Mouse (Mus musculus) forebrain, embryonic 15.5 days (tissue): ENCODE results near the gene Tor4a. TPM values are rescaled to one million over a fixed set of nuclear protein-coding genes. Genes with fewer than 3 reads are reported as not detected.

Source experiments
- ATAC-seq: fragments of 200-750 bp; cut with Nextera tagmentation; replicated peaks from 2 replicates; pipeline ENCODE4 v1.8.0; 2017; ENCODE audit warnings: mild to moderate bottlenecking, moderate TSS enrichment, moderate library complexity
- H3K27ac ChIP-seq: fragments of 300-500 bp; sonication (generic); replicated peaks from 2 replicates; pipeline ENCODE4 v1.5.1; 2015; ENCODE audit warnings: mild to moderate bottlenecking, inconsistent platforms
- H3K27me3 ChIP-seq: fragments of 300-500 bp; sonication (generic); 2 replicates; pipeline ENCODE4 v1.6.1; 2015; ENCODE audit warnings: inconsistent platforms
- H3K36me3 ChIP-seq: fragments of 300-500 bp; sonication (generic); 2 replicates; pipeline ENCODE4 v1.6.1; 2015; ENCODE audit warnings: mild to moderate bottlenecking, inconsistent platforms
- H3K4me1 ChIP-seq: fragments of 300-500 bp; sonication (generic); 2 replicates; pipeline ENCODE4 v1.6.1; 2015; ENCODE audit warnings: inconsistent platforms
- H3K4me2 ChIP-seq: fragments of 300-500 bp; sonication (generic); replicated peaks from 2 replicates; pipeline ENCODE4 v1.6.1; 2015; ENCODE audit warnings: mild to moderate bottlenecking, inconsistent platforms
- H3K4me3 ChIP-seq: fragments of 300-500 bp; sonication (generic); 2 replicates; pipeline ENCODE4 v1.5.1; 2015; ENCODE audit warnings: mild to moderate bottlenecking, inconsistent platforms
- H3K9ac ChIP-seq: fragments of 300-500 bp; sonication (generic); replicated peaks from 2 replicates; pipeline ENCODE4 v1.6.1; 2015; ENCODE audit warnings: mild to moderate bottlenecking, inconsistent platforms
- H3K9me3 ChIP-seq: fragments of 300-500 bp; sonication (generic); 2 replicates; pipeline ENCODE4 v1.6.1; 2016; ENCODE audit warnings: inconsistent platforms
- WGBS: fragments of 180-500 bp; shearing (Covaris S2); methylation state at CpG from one replicate; pipeline ENCODE4 v1.1.7; 2015; ENCODE audit warnings: mixed read lengths; 5-methylcytosine and 5-hydroxymethylcytosine counted together
- polyA plus RNA-seq: library from polyadenylated mRNA; unstranded; fragments of >200 nt; fragmentation: Nextera tagmentation; extraction: Ambion mirVana; gene quantifications from 2 replicates; pipeline ENCODE4 v1.2.1, GENCODE M21; 2015

Gene Tor4a
- polyA plus RNA-seq, 1 experiment from 2014 or later = 1.3 TPM

DNA sequence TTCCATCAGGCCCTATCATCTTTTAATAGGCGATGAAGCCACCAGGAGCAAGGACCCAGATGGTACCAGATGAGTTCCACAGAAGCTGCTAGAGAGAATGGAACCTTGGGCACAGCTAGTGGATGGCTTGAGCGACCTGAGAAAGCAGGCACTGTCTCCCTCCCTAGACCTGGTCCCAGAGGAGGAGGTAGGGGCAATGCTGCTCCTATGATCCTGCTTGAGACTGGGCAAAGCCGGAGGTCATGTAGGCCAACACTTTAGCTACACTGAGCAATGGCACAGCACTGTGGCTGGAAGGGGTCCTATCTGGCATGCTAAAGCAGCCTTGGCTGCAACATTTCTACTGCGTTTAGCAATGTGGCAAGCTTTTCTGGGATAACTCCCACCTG lies 21.0 kb downstream of the Tor4a start:
- Histone ChIP-seq H3K27me3 (no peaks in the 10 kb centered on the region), H3K9ac (no peak overlapping the region), H3K4me1 (peaks cover 51% of the 10 kb centered on the region), H3K36me3 (no peaks in the 10 kb centered on the region), H3K27ac (no peak overlapping the region), H3K4me2 (no peak overlapping the region), H3K9me3 (no peaks in the 10 kb centered on the region), H3K4me3 (no peak overlapping the region)
- WGBS = 79% methylated on average over 4 of the region's 4 CpGs
- ATAC-seq = no peak

DNA sequence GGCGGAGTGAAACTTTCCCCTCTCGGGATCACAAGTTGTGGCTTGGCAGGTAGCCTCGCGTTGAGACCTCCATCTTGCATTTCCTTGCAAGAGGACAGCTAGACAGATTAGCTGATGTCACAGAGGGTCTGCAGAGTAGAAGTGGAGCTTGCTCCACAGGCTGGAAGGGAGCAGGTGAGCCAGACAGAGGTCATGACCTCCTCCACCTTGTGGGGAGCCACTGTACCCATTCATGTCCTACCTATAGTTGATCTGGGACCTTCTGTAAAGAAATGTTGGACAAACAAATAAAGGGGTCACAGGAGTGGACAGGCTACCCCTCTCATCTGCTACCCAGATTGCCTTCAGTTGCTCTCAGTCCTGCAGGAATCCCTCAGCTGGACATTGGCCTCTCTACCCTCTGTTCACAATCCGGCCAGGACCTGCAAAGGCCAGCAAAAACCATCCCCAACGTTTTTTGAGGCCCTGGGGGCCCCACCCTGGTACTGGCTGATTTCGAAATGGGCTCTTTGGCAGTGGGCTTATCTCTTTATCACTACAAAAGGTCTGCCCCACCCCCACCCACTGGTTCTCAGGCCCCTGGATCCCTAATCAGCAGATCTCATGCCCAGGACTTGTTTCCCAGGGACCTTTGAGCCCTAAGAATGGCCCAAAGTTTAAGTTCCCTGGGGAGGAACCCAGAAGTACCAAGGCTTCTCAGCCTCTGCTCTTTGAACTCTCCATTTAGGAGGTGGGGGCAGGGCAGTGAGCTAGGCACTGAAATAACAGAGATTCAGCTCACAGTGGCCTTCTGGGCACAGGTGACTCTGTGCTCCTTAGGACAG lies 21.6 kb downstream of the Tor4a start:
- H3K36me3 ChIP-seq = no peaks in the 10 kb centered on the region
- H3K27me3 ChIP-seq = no peaks in the 10 kb centered on the region
- no peak for ATAC-seq
- WGBS = 64% methylated on average over 7 of the region's 7 CpGs
- peaks cover 52% of the 10 kb centered on the region for H3K4me1 ChIP-seq
- H3K4me3 ChIP-seq = no peak overlapping the region
- no peaks in the 10 kb centered on the region for H3K9me3 ChIP-seq
- H3K9ac ChIP-seq = no peak overlapping the region
- H3K4me2 ChIP-seq = no peak overlapping the region
- H3K27ac ChIP-seq = no peak overlapping the region

DNA sequence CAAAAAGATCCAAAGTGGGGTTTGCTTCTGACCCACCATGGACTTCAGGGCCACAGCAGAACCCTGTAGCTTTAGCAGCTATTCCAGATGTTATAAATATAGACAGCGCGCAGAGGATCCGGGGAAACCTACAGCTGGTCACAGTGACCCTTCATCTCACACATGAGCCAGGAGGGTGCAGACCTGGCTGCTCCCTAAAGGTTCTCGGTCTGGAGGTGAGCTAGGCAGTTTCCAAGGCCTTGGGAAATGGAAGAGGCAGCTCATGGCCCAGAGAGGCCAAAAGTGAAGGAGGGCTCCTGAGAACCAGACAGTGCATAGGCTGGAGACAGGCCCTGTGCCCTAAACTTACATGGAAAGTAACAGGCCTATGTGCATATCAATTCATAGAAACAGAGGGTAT lies 22.9 kb downstream of the Tor4a start:
- ATAC-seq = no peak
- H3K4me3 ChIP-seq = no peak overlapping the region
- H3K9me3 ChIP-seq = no peaks in the 10 kb centered on the region
- H3K9ac ChIP-seq = no peak overlapping the region
- no peaks in the 10 kb centered on the region for H3K36me3 ChIP-seq
- H3K27ac ChIP-seq = no peak overlapping the region
- peaks cover 51% of the 10 kb centered on the region for H3K4me1 ChIP-seq
- H3K27me3 ChIP-seq = no peaks in the 10 kb centered on the region
- no peak overlapping the region for H3K4me2 ChIP-seq
- 97% methylated on average over 4 of the region's 4 CpGs for WGBS

DNA sequence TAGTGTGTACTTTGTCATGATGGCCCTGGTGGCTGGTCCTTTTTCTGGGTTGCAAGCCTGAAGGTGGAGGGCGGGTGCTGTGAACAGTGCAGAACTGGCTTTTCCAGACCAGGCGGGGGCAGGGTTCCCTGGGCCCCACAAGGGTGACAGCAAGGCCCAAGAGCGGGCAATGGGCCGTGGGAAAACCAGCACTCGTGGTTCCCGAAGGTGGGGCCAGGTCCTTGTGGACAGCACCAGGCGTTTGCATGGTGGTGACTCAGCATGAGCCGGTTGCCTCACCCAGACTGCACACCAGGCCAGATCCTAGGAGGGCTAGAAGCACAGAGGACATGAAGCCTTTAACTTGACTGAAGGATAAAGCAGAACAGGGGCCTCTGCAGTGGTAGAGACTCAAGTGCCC lies 24.1 kb downstream of the Tor4a start:
- Histone ChIP-seq H3K9me3 (no peaks in the 10 kb centered on the region), H3K36me3 (no peaks in the 10 kb centered on the region), H3K9ac (no peak overlapping the region), H3K27me3 (no peaks in the 10 kb centered on the region), H3K4me2 (no peak overlapping the region), H3K4me3 (no peak overlapping the region), H3K27ac (no peak overlapping the region), H3K4me1 (peaks cover 50% of the 10 kb centered on the region)
- WGBS = 82% methylated on average over 8 of the region's 8 CpGs
- no peak for ATAC-seq

DNA sequence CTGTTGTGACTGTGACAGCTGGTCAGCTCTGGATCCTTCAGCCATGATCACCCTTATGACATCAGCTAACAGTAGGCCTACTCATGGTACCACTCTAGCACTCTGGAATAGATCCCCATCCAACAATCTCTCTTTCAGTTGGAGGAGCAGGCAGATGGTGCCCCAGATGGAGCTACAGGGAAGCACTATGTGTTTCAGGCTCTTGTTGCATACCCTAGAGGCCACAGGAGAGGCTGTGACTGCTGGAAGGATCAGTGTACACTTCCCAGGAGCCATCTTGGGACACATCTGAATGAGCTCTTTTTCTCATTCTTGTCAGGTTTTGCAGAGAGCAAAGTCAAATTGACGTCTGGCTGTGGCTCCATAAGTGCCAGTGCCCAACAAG lies 24.9 kb downstream of the Tor4a start:
- Histone ChIP-seq H3K9me3 (no peaks in the 10 kb centered on the region), H3K4me1 (peaks cover 44% of the 10 kb centered on the region), H3K9ac (no peak overlapping the region), H3K4me2 (no peak overlapping the region), H3K36me3 (no peaks in the 10 kb centered on the region), H3K4me3 (no peak overlapping the region), H3K27me3 (no peaks in the 10 kb centered on the region), H3K27ac (no peak overlapping the region)
- no peak for ATAC-seq
- WGBS = 52% methylated on average over 1 of the region's 1 CpGs

DNA sequence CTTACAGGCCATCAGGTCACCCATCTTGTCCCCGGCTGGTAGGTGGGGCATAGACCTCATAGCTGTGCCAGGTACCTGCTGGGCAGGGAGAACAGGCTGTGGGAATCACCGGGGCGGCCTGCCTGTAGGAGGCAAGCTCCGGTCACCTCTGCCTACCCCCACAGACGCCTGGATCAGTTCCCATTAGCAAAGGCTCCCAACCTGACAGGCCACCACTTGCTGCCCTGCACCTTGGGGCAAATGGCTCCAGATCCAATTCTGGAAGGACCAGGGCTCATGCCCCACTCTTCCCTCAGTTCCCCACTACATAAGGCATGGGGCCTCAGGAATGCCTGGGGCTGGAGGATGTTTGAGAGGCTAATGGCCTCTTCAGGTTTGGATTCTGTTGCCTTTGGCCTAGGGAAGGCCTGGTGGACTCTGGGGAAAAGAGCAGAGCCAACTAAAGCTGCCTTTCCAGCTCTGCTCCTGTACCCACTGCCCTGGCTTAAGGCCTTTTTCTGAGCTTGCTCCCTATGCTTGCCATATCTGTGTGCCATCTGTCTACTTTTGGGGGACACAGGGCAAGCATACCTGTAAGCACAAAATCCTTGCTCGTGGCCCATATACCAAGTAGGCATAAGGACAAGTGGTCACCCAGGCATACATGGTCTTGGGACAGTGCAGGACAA lies 25.5 kb downstream of the Tor4a start:
- H3K4me1 ChIP-seq = peaks cover 39% of the 10 kb centered on the region
- H3K4me2 ChIP-seq = no peak overlapping the region

DNA sequence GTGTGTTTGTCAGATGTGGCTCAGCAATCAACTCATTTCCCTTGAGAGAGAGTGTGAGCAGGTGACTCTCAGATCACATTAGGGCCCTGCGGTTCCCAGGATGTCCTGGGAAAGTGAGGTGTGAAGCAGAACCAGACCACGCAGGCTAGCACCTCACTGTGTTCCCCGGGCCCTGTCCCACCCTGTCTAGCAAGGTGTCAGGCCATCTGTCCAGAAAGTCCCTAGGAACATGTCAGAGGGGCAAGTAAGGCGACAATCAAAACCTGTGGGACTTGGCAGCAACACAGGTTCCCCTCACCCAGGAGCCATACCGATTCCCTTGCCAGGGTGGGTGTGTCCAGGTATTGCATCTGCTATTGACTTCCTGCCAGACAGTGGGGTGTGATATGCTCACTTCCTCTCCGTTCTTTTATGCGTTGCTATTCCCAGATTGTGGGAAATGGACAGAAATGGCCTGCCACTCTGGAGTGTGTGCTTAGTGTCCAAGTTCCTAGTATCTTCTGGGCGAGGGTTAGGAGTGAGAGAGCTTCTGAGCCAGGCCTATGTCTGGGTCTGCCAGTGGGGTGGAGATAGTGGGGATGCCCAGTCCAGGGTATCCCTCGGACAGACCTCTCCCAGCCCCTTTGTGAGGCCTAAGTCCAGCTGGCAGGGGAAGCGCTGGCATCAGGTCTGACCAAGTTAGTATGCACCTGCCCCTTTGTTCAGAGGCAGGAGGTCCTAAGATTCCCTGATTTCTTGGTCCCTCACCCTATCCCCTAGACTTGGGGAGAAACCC lies 26.2 kb downstream of the Tor4a start:
- H3K36me3 ChIP-seq = no peaks in the 10 kb centered on the region
- no peak overlapping the region for H3K4me3 ChIP-seq
- H3K9ac ChIP-seq = no peak overlapping the region
- H3K4me1 ChIP-seq = peaks cover 32% of the 10 kb centered on the region
- H3K27me3 ChIP-seq = no peaks in the 10 kb centered on the region
- WGBS = 54% methylated on average over 10 of the region's 10 CpGs
- H3K9me3 ChIP-seq = no peaks in the 10 kb centered on the region
- peak overlapping the region; percentile 22; the same call in 1 of the 2 replicates for H3K27ac ChIP-seq
- no peak overlapping the region for H3K4me2 ChIP-seq
- no peak for ATAC-seq

More for the DNA sequence above, 25.5 kb downstream of the Tor4a start:
- WGBS = 83% methylated on average over 6 of the region's 6 CpGs
- Histone ChIP-seq H3K9me3 (no peaks in the 10 kb centered on the region), H3K36me3 (no peaks in the 10 kb centered on the region), H3K9ac (no peak overlapping the region), H3K4me3 (no peak overlapping the region), H3K27ac (peak overlapping the region; percentile 22; the same call in 1 of the 2 replicates), H3K27me3 (no peaks in the 10 kb centered on the region)
- no peak for ATAC-seq

DNA sequence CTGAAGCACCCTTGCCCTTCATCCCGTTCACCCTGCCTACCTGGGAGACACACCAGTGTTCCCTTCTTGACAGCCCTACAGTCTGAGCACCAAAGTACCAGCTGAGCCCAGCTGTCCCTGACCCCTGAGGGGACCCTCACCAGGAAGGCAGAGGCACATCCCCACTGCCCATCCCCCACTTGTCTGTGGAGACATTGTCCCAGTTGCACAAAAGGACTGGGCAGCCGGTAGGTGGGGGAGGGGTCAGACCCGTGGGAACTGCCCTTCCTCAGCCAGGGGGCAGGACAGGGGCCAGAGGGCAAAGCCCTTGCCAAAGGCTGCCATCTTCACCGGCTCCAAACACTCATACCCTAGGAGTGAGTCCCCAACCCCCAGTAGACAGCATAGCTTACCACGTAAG lies 26.9 kb downstream of the Tor4a start:
- 18% methylated on average over 5 of the region's 5 CpGs for WGBS
- peaks cover 32% of the 10 kb centered on the region for H3K4me1 ChIP-seq

DNA sequence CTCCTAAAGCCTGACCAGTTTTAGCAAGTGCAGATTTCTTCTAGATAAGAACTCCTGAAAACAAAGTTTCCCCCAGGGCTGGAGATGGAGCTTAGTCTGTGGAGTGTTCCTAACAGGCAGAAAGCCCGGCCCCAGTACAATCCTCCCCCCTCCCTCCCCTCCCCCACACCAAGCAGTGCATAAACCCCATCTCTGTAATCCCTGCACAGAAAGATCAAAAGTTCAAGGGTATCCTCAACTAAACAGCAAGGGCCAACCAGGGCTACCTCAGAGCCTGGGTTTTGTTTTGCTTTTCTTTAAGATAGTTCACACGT lies 28.1 kb downstream of the Tor4a start:
- Histone ChIP-seq H3K27me3 (no peaks in the 10 kb centered on the region), H3K9ac (0 out of 2 replicates have a peak overlapping the region, but pooled peaks have one; percentile 59), H3K9me3 (no peaks in the 10 kb centered on the region), H3K4me2 (peak overlapping the region; percentile 84), H3K4me1 (peaks cover 36% of the 10 kb centered on the region), H3K4me3 (peak overlapping the region; percentile 49), H3K27ac (peak overlapping the region; percentile 69), H3K36me3 (no peaks in the 10 kb centered on the region)
- 4% methylated on average over 2 of the region's 2 CpGs for WGBS
- ATAC-seq = no peak

More for the DNA sequence above, 26.9 kb downstream of the Tor4a start:
- Histone ChIP-seq H3K36me3 (no peaks in the 10 kb centered on the region), H3K9me3 (no peaks in the 10 kb centered on the region), H3K4me2 (no peak overlapping the region), H3K9ac (no peak overlapping the region), H3K4me3 (no peak overlapping the region), H3K27ac (peak overlapping the region; percentile 22; the same call in 1 of the 2 replicates), H3K27me3 (no peaks in the 10 kb centered on the region)
- ATAC-seq = no peak

DNA sequence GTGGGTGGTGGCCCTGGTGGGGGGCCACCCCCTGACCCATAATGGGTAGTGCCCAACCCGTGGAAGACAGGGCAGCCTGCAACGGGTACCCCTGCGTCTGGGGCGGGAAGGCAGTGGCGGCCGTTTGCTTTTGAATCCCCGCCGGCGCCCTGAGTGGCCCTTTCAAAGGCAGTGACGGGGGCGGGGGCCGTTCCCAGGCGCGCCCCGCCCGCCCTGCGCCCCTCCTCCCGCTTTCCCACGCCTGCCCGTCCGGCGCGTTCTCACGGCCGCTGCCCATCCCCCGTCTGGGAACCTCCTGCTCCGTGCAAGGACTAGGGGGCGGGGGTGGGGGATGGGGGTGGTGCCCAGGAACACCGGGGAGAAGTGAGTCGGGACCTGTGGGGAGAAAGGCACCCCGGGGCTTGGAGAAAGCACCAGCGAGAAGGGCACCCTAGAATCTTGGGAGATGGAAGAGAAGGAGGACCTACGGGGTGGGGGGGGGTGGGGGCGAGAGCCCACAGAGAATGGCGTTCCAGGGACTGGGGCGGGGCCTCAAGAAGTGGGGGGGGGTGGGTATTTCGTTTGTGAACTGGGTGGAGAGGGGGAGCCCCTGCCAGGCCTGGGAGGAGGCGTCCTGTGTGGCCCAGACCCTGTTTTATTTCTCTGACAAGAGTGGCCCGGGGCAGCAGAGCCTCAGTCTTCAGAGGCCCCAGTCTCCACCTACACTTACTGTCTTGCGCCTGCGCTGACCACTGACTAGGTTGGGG lies 28.6 kb downstream of the Tor4a start:
- peak overlapping the region; percentile 69 for H3K27ac ChIP-seq
- peak overlapping the region; percentile 59 for H3K9ac ChIP-seq
- H3K9me3 ChIP-seq = no peaks in the 10 kb centered on the region
- peaks cover 40% of the 10 kb centered on the region for H3K4me1 ChIP-seq
- no peaks in the 10 kb centered on the region for H3K36me3 ChIP-seq
- H3K4me3 ChIP-seq = peak overlapping the region; percentile 49
- ATAC-seq = peak; percentile 74
- WGBS = under 1% methylated on average over 35 of the region's 41 CpGs
- no peaks in the 10 kb centered on the region for H3K27me3 ChIP-seq
- H3K4me2 ChIP-seq = peak overlapping the region; percentile 84

DNA sequence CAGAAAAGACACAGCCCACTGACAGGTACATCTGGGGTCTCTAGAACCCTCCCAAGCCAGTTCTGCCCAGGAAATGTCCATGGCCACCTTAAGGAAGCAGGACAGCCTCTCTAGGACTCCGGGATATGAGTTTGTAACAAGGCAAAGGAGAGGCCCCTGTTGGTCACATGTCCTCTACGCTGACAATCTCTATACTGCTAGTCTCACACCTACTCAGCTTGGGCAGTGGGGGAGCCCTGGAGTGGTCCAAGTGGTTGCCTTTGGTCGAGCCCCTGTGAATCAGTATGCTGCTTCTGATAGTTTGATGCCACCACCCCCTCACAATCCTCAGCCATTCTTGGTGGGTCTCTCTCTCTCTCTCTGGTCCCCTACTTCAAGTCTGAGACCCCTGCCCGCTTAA lies 29.2 kb downstream of the Tor4a start:
- Histone ChIP-seq H3K4me1 (peaks cover 40% of the 10 kb centered on the region), H3K4me2 (peak overlapping the region; percentile 84), H3K9me3 (no peaks in the 10 kb centered on the region), H3K36me3 (no peaks in the 10 kb centered on the region), H3K27ac (peak overlapping the region; percentile 69), H3K4me3 (peak overlapping the region; percentile 49), H3K9ac (peak overlapping the region; percentile 59), H3K27me3 (no peaks in the 10 kb centered on the region)
- WGBS = 9% methylated on average over 4 of the region's 4 CpGs
- peak; percentile 21 for ATAC-seq
